Mouse (Mus musculus) CD4-positive helper T cell, adult 2 months (primary cell): ENCODE data around the gene Asb8.

Experiments
- DNase-seq: peaks from one replicate; pipeline ENCODE4 v3.0.0-alpha.2; 2012; ENCODE audit warnings: low read depth, missing footprints, low spot score

Gene Asb8

GRCm38 (mm10) chr15:98165525-98165924 lies at the start of gene Asb8:
TSS of gene Asb8 (minus strand) at chr15:98165625.
- DNase-seq = no peak

DNA sequence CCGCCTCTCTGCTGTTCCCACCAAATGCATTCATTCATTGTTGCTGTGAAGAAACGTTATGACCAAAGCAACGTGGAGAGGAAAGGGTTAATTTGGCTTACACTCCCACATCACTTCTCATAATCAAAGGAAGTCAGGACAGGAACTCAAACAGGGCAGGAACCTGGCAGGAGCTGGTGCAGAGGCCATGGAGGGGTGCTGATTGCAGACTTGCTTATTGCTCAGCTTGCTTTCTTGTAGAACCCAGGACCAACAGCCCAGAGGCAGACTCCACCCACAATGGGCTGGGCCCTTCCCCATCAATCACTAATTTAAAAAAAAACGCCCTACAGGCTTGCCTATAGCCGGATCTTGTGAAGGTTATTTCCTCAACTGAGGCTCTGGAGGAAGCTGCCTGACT lies 48.7 kb upstream of the Asb8 start:
- no peak for DNase-seq

DNA sequence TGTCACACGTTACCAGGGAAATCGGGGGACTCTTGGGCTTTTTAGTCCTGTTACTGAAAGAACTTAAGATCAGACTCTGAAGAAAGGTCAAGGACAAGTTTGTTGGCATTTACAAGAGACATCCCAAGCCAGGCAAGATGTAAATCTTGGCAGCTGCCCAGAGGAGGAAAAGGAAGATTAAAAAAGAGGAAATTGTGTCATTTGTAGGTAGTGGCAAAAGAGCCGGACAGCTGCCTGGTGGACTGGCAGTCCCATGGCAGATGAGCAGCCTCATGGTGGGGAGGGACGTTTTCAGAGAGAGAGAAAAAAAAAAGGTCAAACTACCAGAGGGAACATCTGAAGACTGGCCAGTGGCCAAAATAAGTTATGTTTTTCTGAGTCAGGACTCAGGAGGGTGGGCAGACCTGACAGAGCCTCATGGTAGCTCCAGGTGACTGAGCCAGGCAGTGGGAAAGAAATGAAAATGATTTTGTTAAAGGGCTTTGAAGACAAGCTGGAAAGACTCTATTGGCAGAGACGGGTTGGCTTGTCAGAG lies 48.0 kb upstream of the Asb8 start:
- no peak for DNase-seq

DNA sequence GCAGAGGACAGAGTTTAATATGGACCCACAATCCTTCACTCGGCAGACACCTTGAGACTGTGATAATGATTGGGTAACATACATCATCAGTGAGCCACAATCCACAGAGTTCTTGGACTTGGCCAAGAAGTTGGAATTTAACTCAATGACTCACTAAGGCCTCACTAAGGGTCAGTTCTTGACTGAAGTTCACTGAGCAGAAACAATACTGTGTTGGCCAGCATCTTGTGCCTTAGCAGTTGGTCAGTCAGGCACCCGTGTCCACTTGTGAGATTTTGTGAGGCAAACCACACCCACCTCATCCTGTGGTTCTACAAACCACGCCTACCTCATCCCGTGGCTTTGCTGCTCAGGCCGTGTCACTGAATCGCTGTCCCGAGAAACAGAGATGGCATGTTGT lies 44.3 kb upstream of the Asb8 start:
- DNase-seq = no peak

- DNase-seq = no peak
These were observed 30.0 kb upstream of the Asb8 start, which contains the start of gene Olfr288 for GRCm38 (mm10) chr15:98195442-98195841. TSS of gene Olfr288 (minus strand) at chr15:98195542.

DNA sequence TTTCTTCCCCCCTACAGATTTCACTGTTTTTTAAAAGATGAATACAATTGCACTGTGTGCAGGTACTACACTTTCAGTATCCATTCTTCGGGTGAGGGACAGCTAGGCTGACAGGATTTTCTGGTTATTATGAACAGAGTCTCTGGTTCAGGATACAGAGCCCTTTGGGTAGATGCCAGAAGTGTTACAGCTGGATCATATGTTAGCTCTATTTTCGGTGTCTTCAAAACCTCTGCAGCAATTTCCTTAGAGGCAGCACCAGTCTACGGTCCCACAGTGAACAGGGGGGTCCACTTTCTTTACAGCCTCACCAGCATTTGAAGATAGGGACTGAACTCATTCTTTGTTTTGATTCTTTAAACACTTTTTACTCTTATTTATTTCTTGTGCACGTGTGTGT lies 19.0 kb upstream of the Asb8 start:
- DNase-seq = no peak

- DNase-seq = no peak
These were observed 16.6 kb upstream of the Asb8 start for GRCm38 (mm10) chr15:98181856-98182570.

DNA sequence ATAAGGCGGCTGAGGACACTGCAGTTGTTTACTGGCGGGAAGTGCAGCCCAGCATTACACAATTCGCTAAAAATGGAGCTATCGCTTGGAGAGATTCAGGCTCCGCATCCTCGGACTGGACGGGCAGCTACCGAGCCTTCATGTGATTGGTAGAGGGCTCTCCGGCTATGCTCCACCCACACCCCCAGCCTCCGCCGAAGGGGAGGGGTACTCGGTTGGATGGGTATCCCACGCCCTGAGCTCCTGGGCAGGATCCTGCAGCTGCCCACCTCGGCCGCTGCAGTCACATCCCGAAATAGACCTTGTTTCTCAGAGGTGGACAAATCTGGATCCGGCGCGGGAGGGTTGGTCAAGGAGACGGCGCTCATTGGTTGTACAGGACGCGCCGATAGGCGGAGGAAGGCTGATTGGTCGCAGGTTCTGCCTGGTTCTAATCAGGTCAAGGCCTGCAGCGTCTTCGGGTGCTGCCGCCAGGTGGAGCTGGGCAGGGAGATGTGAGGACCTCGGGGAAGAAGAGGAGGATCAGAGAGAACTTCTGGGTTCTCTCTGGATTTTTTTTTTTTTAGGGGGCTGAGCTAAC lies 15.8 kb upstream of the Asb8 start:
- peak; percentile 84 for DNase-seq

- no peak for DNase-seq
These were observed 15.2 kb upstream of the Asb8 start for GRCm38 (mm10) chr15:98180567-98181131.

DNA sequence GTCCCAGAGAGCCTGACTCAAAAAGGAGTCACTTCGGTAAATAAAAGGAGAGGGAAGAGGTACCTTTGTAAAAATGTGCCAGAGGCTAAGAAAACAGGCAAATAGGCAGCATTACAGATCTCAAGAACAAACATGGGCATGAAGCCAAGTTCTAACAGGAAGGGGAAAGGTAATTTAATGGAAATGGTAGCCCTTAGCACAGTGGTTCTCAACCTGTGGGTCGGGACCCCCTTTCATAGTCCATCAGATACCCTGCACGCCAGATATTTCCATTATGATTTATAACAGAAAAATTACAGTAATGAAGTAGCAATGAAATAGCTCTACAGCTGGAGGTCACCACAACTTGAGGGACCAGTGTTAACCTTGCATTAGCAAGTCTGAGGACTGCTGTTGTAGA lies 11.9 kb upstream of the Asb8 start:
- no peak for DNase-seq

GRCm38 (mm10) chr15:98173821-98174220 lies 8.4 kb upstream of the Asb8 start:
- peak; percentile 57 for DNase-seq

DNA sequence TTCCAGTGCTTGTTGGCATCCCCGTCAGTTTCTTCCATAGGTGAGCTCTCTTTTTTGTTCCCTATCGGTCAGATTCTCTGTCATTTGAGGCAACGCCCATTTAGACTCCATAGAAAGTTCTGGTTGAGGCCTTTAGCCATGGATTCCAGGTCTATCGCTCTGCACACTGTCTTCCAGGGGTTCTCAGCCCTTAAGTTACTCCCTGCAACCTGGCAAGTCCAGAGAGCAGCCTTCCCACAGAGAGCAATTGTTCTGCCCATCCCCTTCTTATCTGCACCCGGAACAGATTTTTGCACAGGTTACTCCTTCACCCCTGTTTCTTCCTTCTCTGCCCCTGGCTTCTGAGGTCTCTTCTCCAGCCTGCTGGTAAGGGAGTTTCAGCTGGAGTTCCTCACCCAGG lies 6.7 kb upstream of the Asb8 start:
- no peak for DNase-seq

GRCm38 (mm10) chr15:98170917-98171316 lies 5.5 kb upstream of the Asb8 start:
- DNase-seq = no peak

DNA sequence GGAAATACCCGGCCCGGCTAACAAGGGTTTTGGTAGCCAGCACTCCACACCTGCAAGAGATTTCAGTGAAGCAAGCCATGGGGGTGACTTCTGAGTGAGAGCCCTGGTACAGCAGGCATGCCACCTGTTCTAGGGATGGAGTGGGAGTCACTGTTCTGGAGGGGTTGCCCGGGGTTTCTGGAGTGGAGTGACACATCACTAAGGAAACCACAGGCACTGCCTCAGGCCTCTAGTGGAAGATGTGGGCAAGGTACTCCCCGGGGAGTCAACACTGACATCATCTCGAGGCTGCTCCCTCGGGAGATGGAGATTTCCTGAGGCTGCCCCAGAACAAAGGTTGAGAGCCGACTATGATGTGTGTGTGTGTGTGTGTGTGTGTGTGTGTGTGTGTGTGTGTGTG lies 4.9 kb upstream of the Asb8 start:
- DNase-seq = peak; percentile 21

GRCm38 (mm10) chr15:98168622-98169004 lies 3.2 kb upstream of the Asb8 start:
- DNase-seq = no peak

GRCm38 (mm10) chr15:98167645-98168621 lies 2.5 kb upstream of the Asb8 start:
- DNase-seq = peak; percentile 92

DNA sequence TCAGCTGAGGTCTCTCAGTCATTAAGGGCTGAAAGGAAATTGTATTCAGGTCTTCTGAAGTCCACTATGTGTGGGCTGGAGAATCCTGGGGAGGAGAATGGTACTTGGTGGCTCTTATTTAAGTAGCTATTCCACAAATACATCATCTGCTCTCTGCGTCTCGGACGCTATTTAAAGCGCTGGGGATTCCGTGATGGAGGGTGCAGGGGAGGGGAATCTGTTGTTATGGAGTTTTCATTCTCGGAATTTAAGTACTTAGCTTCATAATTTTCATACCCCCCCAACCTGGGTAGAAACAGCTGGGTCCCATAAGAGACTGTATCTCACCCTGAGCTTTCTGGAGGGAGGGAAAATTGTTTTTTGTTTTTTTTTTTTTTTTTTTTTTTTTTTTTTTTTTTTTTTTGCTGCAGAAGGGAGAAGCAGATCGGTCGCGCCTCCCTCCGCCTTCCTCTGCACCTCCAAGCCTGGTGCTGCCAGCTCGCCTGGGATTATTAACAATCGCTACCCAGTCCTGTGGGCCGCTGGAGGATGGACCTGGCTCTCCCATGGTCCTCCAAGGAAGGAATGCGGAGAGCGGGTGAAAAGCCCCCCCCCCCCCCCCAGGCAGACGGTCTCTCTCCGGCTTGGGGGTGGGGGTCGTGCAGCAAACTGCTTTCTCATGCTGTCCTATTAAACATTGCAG lies 1.7 kb upstream of the Asb8 start, which contains the start of gene Ccdc184:
Ccdc184 (plus strand) TSS at position 196 of the 682 bp plus-strand sequence.
- peak; percentile 16 for DNase-seq

DNA sequence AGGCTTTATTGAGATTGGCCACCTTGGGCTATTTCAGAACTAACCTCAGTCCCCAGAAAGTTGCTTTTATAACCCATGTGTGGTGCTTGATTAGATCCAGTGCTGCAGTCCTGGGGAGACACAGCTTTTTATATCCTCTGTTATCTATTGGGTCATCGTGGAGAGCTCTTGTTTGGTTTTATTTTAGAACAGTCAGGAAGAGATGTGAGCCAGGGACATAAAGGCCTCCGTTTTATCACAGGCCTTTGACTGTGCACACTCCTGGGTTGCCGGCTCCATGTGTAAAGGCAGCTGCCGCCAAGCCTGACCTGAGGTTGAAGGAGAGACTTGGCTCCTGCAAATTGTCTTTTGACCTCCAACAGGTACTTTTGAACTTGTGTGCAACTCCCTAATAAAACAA lies 2.9 kb downstream of the Asb8 start:
- DNase-seq = no peak

DNA sequence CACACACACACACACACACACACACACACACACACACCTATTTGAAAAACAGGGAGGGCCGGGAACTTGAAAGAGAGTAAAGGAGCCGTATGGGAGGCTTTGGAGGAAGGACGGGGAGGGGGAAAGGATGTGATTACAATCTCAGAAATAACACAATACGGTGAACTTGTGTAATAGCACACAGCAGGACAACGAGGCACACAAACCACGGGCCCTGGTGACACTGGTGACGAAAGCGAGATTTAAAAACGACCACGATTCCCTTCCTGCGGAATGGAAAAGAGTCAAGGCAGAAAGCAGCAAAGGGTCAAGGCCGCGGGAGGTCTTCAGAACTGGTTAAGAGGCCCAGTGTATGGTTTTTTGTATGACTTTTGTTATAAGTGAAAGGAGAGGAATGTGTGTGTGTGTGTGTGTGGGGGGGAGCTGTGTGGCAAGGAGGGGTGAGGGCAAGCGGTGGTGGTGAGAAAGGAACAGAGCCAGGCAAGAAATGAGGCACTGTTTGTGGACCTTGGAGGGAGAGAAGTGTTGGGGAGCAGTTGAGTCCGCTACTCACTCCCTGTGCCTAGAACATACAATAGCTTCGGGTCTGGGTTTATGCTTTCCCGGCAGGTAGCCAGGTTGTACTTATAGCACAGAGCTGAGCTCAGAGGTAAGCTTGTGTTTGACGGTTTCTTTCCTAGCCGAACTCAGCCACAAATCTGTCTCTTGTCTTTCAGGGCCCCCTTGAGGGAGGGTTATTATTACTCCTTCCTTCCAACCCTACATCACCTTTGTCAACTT lies 4.2 kb downstream of the Asb8 start:
- no peak for DNase-seq

GRCm38 (mm10) chr15:98157253-98157652 lies 8.2 kb downstream of the Asb8 start:
- DNase-seq = no peak
